In the genomic region with DNA sequence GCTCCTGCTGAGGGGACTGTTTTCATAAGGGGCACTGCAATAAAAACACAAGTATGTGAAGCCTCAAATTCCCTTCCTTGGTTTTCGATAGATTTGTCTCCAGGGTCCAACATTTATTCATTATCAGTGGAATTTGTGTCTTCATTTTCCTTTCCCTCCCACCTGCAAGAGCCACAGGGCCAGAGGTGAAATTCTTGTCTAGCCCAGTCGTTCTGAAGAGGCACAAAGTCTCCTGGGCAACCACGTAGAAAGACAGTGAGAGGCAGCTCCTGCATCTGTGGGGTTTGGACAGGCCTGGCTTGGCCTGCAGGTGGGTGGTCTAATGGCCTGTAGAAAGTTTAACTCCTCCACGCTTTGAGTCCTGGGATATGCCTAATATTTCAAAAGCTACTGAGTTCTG, we compare ENCODE assay signal across 13 mouse cellular contexts.
"Had no signal": no experiment of that assay in that cellular context is flagged by ENCODE, and none has a peak within 500 bp of the region (broad histone marks: within the 10 kb centered on the region; RNA-seq: fewer than 3 reads in every experiment).

No protein-coding gene starts in this region.

- H3K36me3 ChIP-seq: midbrain, embryonic 12.5 days; neural tube, embryonic 12.5 days; stomach, embryonic 15.5 days had no signal

- H3K27ac ChIP-seq: midbrain, embryonic 12.5 days; neural tube, embryonic 12.5 days; stomach, embryonic 15.5 days; stomach, postnatal 0 days had no signal

- H3K4me3 ChIP-seq: midbrain, embryonic 12.5 days; neural tube, embryonic 12.5 days; stomach, embryonic 15.5 days had no signal

- H3K9ac ChIP-seq: lung, embryonic 14.5 days; midbrain, embryonic 12.5 days; neural tube, embryonic 12.5 days; stomach, embryonic 15.5 days had no signal

- H3K4me1 ChIP-seq: neural tube, embryonic 12.5 days had no signal

- H3K27me3 ChIP-seq: midbrain, embryonic 12.5 days; neural tube, embryonic 12.5 days; stomach, embryonic 15.5 days had no signal

- H3K9me3 ChIP-seq: midbrain, embryonic 12.5 days; neural tube, embryonic 12.5 days; stomach, embryonic 15.5 days had no signal

- DNase-seq: lung, adult 18-20 months; lung, embryonic 14.5 days; lung, postnatal 10 days; lung, postnatal 4 days; midbrain, embryonic 14.5 days; right cerebral cortex, postnatal 14 days; thymus, adult 2 months; thymus, postnatal 25 days; thymus, postnatal 4 days had no signal

- H3K4me2 ChIP-seq: lung, embryonic 14.5 days; midbrain, embryonic 12.5 days; neural tube, embryonic 12.5 days; stomach, embryonic 15.5 days had no signal
